Mouse (Mus musculus) right cerebral cortex, postnatal 4 days (tissue): ENCODE measurements around the gene Focad.

Experiments
- DNase-seq: peaks from one replicate; pipeline ENCODE4 v3.0.0-alpha.2; 2022

The Focad gene

GRCm38 (mm10) chr4:88406887-88407696, 312.7 kb downstream of the Focad start:
- peak; percentile 59 for DNase-seq

DNA sequence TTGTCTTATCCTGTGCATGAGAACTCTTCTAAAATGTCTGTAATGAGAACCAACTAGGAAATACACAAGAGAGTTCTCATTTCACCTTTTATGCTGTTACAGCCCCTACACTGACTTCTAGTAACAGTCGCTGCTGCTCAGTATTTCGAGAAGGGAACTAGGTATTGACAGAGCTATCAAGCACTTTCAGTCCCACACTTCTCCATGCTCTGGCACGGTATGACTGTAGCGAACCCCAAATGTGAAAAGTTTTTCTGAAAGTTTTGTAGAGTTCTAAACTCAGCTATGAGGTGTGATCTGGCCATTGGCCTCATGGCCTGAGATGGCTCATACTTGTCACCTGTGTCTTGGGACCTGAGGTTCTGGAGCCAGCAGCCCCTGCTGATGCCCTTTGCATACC, 314.9 kb downstream of the Focad start:
- DNase-seq: no peak

GRCm38 (mm10) chr4:88412331-88412730, 317.9 kb downstream of the Focad start:
- no peak for DNase-seq

DNA sequence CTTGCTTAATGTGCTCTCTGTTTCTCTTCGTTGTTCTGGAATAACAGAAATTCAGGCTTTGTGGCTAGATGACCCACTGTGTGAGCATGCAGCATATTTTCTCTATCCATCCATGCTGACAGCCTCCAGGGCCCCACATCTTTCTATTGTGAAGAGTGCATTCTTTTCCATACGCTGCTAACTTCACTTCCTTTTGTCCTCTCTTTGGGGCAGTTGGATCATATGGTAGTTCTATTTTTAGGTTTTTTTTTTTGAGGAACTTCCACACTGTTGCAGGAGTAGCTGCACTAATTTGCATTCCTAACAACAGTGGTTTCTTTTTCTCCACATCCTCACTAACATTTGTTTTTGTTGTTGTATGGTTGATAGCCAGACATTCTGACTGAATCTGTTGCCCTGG, 320.6 kb downstream of the Focad start:
- no peak for DNase-seq

DNA sequence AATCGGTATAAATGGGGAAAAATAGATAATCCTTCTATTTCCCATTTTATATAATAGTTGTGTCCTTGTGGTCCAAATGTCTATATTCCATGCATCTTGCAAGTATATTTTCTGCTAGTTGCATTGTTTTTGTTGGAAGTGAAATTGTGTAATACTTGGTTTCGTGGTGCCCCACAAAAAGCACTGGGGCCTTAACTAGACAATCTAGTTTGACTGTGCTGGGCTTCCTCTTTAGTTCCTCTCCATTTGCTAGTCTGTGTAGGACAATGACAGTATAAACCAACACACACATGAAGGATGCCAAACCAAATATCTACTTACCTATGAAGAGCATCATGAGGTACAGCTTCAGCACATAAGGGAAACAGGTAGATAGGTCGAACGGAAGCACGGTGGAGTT, 324.9 kb downstream of the Focad start:
- DNase-seq: no peak

- DNase-seq: no peak
Observed at GRCm38 (mm10) chr4:88424563-88424962, 330.1 kb downstream of the Focad start.

DNA sequence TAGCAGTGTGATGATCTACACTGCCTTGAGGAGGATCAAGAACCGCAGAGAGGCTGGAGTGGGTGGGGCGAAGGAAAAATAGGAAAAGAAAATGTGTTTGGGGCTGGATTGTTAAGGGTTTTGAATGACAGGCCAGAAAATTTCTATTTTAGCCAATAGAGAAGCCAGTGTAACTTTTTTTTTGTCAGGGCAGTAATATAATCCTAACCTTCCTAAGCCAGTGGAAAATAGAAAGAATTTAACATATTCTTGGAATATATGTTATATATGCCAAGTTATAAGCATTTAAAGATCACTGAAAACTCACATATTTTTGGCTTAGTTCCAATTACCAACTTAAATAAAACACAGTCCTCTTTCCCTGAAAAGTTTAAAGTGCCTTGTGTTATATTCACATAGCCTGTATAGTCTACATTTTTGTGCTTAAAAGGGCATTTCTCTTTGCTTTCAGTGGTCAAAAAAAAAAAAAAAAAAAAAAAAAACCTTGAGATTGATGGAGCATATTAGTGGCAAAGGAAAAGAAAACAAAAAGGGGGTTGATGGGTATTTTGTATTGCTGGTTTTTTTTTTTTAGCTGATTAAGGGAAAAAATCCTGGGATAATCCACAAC, 333.3 kb downstream of the Focad start:
- no peak for DNase-seq

- no peak for DNase-seq
Observed at GRCm38 (mm10) chr4:88432412-88433024, 338.1 kb downstream of the Focad start.

DNA sequence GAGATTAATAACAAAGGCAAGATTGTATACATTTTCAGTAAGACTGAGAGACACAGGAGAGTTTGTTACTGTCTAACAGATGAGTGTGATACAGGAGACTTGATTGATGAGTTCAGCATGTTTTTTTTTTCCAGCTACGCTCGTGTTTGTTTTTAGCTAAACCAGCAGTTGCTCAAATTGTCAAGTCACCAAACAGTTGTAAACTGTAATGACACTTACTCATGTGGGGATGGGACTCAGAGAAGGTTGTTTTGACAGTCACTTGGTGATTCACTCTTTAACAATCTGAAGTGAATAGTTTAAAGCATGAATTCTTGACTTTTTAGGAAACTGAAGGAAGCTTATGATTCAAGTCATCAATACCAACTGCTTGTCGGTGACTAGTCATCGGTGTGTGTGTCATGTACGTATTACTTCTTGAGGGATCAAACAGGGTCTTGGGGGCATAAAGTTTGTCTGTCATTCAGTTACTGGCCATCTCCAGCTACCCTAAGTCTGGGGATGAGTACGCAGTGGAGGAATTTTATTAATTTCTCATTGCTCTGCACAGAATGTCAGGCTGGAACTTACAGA, 342.2 kb downstream of the Focad start:
- DNase-seq: no peak

DNA sequence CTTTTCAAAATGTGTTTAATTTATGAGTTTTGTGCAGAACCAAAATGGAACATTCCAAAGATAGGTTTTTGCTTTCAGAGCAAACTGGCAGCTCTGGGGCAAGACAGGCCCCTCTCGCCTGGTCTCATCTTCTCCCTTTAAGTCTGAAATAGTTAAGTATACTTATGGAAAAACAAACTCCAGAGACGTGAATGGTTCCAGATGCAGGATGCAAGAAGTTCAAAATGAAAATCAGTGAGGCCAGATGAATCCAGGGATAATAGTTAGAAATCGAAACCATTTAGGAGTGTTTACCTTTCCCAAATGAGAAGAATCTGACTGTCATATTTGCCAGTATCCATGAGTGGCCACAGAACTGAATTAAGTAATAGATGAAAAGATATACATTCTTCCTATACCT, 342.7 kb downstream of the Focad start:
- DNase-seq: no peak

DNA sequence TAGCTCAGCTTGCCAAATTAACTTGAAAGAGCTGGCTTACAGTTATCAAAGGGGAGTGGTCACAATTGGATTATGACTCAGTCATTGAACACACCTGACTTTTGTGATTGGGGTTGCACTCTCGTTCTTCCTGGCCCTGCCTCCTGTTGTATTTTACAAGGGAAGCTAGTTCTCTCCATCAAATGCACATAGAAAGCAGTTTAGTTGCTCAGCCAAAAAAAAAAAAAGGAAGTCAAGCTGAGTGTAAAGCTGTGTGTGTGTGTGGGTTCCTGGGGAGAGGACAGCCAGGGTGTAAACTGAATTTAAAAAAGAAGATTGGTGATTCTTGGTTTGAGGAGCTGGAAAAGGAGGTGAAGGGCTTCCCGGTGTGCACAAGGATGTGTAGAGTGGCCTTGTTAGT, 343.5 kb downstream of the Focad start:
- DNase-seq: no peak

DNA sequence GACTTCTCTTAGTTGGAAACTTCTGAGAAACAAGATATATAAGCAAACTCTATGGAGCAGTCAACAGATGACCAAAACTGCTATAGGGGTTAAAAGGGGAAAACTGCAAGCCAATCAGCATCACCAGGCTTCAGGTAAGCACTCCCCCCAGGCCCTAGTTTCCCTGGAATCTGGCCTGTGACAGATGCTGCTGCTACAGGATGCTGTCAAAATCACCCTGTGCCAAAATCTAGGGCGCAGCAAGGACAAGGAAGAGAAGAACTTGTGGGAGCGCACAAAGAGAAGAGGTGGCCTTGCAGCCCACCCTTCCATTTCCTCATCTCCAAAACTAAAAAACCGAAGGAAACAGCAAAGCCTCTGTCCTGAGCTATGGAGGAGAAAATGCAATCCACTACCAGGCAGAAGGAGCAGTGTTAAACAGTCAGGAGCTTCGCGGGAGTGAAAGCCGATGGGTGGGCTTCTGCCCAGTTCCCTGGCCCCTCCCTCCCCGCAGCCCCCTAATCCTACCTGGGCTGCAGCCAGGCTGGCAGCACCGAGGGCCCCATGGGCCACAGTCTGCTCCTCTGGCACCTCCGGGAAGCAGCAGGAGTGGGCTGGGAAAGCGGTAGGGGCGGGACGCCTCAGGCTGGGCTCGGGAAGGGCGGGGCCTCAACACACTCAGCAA, 344.0 kb downstream of the Focad start, which contains the start of gene Hacd4:
Gene Hacd4, minus strand, starts transcription at position 603 of the 664 bp plus-strand sequence.
- peak; percentile 34 for DNase-seq

- no peak for DNase-seq
Observed at GRCm38 (mm10) chr4:88438990-88439329, 344.5 kb downstream of the Focad start.

- DNase-seq: no peak
Observed at GRCm38 (mm10) chr4:88439669-88440123, 345.3 kb downstream of the Focad start.

- DNase-seq: no peak
Observed at GRCm38 (mm10) chr4:88440814-88441213, 346.4 kb downstream of the Focad start.

GRCm38 (mm10) chr4:88448976-88449375, 354.5 kb downstream of the Focad start:
- no peak for DNase-seq

DNA sequence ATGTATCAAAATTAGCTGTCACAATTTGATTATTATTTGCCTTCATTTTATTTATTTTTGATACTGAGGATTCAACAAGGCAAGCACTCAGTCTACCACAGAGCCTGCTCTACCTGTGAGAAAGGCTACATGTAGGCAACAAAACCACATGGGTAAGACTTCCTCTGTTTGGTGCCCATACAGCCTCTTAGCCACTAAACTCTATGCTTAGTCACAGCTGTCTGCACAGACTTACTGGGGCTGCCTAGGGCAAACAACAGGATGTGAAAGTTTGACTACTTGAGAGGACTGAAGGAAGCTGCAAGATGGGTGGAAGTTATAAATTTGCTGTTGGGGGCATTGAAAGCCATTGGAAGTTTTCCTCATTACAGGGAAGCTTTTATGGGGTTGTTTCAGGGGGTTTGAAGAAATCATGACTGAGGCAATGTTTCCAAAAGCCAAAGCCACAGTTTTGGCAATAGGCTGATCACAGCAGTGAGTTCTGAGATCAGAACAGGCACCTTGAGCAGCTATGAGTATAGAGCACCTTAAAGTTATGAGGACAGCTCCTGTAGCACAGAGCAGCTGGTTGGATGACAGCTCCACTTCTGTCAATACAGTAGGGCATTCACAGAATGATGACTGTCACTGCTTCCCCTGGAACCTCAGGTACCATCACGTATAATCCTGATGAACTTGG, 355.8 kb downstream of the Focad start:
- DNase-seq: no peak

GRCm38 (mm10) chr4:88458093-88458492, 363.7 kb downstream of the Focad start:
- DNase-seq: no peak

DNA sequence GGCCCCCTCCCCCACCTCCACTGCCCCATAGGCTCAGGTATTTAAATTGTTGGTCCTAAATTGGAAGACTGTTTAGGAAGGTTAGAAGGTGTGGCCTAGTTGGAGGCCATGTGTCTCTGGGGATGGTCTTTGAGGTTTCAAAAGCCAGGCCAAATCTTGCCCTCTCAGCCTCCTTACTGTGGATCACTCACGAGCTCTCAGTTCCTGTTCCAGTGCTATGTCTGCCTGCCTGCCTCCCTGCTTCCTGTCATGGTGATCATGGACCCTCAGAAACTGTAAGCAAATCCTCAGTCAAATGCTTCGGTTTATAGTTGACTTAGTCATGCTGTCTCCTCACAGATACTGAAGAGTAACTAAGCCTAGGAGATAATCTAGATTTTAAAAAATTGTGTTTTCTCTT, 364.2 kb downstream of the Focad start:
- no peak for DNase-seq
